Mouse (Mus musculus) layer of hippocampus, adult 9-10 months (tissue): ENCODE measurements at regions not wholly inside any gene's neighbourhood (a gene's known extent, or its start where the extent isn't known, plus 50 kb on each side); places are given as distances from the start of the nearest gene placed in this dataset.

Experiments
- DNase-seq: peaks from one replicate; pipeline ENCODE4 v3.0.0; 2022; ENCODE audit warnings: low spot score

DNA sequence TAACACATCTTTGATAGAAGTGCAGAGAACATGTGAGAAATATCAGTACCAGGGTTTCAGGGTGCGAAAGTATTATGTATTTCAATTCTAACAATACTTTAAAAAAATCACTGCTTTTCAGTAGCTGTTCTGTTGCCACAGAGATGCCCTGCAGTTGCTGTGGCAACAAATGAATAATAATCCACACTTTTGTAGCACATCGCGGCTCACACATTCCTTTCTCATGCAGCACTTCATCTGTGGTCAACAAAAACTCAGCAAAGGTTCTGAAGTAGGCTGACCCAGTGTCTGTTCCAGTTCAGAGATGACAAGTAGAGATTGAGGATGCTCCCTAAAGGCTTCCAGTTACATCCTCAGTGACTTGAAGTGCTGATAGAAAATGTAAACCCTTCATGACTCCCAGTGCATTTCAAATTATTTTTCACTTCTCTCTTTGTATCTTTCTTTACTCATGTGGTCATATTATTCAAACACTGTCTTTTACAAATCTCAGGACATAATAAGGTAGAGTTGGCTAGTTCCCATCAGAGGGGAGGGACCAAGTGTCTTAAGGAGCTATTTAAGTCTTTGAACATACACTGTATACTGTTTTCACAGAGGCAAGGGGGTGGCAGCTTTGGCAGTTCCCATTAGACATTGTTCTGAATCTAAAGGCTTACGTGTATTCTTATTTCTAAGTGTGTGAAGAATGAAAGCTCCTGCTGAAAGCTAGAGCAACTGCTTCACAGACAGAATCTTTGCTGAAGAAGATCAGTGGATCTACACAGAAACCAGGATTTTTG is 460.6 kb upstream of the Slit2 start:
- DNase-seq, result no peak

DNA sequence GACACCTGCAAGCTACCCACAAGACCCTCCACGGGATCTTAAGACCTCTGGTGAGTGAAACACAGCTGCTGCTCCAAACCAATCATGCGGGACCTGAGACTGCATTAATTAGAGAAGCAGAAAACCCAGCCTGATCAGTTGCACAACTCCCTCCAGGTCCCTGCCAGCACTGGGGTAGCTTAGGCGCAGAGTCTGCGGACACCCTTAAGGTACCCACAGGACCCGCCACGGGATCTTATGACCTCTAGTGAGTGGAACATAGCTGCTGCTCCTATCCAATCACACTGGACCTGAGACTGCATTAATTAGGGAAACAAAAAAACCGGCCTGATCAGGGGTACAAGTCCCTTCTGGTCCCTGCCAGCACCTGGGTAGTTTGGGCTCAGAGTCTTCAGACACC is 454.3 kb upstream of the Slit2 start:
- DNase-seq, result no peak

DNA sequence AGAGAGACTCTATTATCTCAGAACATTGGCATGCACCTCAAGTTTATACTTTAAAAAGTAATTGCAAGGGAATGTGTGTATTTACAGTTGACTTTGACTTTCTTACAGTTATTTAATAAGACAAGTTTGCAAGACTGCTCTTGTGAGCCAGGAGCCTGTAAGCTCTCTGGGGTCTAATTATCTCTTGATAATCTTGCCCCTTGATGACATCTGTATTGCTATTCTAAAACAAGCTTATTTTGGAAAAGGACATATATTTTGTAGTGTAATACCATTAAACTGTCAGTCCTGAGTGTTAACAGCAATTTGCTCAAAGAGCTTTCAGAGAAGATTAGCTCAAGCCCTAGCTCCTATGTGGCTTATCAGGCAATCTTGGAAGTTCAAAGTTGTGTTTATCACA is 445.4 kb upstream of the Slit2 start:
- no peak for DNase-seq

DNA sequence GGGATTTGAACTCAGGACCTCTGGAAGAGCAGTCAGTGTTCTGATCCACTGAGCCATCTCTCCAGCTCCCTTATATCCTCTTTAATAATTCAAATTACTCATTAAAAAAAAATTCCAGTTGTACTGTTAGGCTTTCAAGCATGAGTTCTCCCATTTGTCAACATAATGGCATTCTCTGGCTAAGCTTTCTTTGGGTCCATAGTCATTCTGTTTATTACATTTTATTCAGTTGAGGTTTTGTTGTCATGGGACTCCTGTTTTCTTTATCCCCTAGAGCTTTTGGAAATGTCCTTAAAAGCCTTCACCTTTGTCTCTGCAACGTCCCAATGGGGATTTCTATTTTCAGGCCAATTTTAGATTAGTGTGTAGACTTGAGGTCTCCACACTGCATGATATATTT is 440.7 kb upstream of the Slit2 start:
- no peak for DNase-seq

DNA sequence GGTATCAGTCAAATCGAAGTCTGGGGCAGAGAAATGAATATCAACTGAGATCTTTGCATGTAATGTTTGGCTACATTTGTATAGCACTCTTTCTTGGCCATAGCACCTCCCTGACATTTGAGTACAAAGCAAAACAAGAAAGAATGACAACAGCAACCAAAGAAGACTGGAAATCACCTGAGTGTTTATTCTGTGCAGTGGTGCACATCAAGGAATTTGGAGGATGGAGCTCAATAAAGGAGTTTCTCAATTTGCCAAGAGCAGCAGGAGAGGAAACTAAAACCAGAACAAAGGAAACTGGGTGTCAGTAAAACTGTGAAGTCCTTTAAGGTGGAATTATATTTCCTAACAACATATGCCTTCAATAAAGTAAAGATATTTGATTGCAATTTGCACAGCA is 426.2 kb upstream of the Slit2 start:
- no peak for DNase-seq

DNA sequence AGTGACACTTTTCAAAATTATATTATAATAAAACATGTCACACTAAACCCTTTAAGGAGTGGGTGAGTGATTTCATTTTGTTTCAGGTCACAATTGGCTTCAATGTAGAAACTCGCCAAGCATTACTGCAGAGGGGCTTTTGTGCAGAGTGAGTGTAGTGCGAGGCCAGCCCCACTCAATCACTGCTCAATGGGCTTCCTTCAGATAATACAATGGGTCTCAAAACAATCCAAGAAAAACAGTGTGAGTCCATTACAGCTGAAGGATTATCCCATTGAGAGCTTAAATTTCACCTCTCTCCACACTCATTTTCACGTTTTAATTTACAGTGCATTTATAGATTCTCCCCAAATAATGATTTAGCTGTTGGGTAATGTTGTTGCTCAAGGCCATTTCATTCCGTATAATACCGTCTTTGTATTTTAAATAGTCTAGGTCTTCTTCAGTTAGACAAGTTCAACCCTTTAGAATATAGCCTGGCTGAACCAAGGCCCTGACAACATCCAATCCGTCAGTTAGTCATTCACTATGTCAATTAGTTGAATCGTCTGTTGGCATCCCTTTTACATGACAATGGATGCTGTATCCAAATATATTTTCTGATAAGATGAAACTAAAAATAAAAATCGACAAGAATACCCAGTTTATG is 425.7 kb upstream of the Slit2 start:
- DNase-seq, result no peak
